Mouse (Mus musculus): Measurements from ENCODE around the gene Gsta1.
"Not testable (repeated sequence)": the region's sequence is repeated elsewhere in the genome, so short reads cannot be mapped to it uniquely, and the experiment has no call there.

The Gsta1 gene

DNA sequence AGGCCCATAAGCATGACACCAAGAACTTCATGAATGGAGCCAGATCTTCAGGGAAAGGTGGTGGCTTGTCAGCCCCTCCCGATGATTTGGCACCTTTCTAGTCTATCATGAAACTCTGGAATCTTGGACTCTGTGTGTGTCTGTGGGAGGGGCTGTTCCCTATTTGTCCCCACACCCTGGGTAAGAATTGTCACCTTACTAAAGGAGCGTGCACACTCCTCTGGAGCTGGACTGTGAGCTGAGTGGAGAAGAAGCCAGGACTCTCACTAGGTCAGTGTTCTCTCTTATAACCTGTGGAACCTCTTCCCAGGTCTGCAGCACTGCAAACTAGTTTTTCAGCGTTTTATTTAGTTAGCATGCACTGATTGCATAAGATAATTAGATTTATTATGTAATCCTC lies at the start of gene Gsta1:
Gene Gsta1 (plus strand): TSS at position 196 of the 400 bp plus-strand sequence.
- not testable (repeated sequence) for DNase-seq

DNA sequence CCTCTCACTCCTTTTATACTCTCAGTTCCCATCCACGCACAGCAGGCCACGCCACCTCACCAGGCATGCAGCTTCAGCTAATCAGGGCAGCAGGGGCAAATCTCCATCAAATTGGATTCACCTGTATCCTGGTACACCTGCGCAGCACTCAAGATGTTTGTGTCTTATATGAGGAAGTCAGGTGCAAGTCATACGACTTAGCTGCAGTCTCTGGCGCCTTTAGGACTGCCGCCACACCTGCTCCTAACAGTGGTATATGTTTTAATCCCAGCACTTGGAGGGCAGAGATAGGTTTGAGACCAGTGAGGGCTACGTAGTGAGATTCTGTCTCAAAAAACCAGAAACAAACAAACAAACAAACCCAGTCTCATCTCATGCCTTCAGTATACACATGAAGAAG lies 48.0 kb upstream of the Gsta1 start, which contains the start of gene Gsta4:
Gene Gsta4 (plus strand): TSS at position 301 of the 400 bp plus-strand sequence.
- DNase-seq = not testable (repeated sequence)

DNA sequence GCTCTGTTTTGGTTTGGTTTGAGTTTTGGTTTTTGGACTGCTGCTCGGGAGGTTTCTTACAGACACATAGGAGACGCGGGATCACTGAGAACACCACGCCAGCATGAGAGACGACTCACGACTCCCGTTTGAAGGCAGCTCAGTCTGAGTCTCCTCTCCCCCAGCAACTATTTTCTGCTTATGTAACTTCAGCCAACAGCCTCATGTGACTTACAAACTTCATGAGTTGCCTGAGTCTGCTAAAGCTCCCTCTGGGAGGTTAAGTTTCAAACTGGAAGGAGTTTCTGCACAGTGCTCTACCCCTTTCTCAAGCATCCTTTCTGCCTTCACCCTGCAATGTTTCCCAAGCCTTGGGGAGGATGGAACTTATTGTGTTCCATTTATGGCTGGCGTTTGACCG lies 44.8 kb upstream of the Gsta1 start:
- no peak for DNase-seq

DNA sequence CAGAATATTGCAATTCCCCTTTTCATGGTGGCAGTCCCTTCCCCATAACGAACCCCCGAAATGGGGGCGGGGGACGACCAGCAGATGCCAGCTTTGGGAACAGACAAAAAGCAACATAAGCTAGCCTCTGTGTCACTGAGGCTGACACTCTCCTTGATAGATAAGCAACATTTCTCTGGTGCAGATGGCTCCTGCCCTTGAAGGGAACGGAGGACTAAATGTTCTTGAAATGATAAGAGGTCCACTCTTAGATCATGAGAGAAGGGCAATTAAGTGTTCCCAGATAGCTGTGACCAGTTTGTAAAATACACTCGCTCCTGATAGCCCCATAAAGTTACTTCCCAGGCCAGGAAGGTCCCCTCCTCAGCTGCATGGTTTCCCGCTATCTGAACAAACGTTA lies 41.5 kb upstream of the Gsta1 start:
- no peak for DNase-seq

DNA sequence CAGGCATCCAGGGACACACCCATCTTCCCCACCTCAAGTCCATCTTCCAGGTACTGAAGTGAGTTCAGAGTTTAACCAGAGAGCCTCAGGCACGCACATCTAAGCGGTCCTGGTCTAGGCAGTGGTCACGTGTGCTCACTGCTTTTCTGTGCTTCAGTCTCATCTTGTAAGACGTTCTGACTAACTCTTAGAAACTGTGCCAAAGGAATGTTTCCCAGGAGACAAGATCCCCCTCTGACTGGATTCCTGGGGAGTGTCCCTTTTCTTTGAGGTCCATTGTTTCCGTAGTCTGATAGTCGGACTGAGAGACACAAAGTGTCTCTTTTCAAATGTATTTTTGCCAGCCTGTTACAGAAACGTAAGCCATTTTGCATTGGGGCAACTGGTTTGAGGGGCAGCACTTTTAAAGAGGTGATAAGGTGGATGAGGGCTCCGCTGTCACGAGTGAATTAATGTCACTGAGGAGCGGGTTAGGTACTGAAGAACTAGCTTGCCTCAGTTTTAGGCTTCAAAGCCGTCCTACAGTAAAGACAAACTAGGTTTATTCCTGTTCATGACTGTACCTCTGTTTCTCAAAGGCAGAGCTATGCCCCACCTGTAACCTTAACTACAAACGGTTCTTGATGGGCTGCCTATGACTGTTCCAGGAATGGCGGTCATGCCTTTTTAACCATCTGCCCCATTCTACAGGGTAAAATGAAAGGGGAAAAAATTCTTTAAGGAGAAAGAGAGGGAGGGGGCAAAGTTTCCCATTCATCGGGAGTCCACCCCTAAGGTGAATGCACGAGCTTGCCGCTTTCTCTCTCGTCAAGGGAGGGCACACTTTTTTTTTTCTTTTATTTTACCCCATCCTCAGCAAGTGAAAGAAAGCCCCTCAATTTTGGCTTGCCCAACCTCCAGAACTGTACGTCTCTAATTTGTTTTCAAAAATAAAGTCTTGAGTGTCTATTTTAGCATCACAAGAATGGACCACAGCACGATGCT lies 39.5 kb upstream of the Gsta1 start:
- no peak for DNase-seq

DNA sequence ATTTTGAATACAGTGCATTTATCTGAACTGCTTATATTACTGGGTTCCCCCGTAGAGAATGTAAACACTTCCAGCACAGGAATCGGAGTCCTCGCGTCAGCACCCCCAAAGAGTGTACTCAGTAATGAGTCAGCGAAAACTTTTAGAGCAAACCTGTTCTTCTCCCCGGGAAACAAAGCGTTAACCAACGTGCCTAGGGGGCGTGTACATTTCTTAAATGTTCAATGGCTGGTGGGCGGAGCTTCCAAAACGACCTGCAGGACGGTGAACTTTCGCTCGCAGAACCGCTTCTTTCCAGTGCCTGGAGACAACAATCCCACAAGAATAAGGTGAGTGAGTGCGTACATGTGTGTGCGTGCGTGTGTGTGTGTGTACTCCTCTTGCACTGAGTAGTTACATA lies 38.7 kb upstream of the Gsta1 start:
- DNase-seq = no peak

DNA sequence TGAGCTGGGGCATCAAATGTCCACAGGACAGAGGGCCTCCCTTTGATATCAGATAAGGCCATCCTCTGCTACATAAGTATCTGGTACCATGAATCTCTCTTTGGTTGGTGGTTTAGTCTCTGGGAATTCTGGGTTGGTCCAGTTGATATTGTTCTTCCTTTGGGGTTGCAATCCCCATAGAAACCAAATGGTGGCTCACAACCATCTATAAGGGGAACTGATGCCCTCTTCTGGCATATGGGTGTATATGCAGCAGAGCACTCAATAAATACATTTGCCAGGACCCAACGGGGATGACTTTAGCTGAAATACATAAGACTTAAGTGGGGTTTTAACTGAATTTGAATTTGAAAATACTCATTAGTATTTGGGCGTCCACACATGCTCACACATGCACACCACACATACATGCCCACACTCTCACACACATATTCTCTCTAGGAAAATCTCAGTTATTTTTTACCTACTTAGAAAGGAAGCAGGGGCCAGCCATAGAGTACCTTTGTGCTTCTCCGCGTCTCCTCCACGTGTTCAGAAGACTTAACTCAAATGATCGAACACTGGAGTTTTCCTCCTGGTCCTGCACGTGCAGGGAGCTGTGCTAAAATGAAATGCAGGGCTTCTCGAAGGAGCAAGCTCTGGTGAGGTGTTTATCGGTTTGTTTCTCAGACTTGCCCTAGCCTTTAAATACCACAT lies 36.4 kb upstream of the Gsta1 start:
- DNase-seq = no peak

DNA sequence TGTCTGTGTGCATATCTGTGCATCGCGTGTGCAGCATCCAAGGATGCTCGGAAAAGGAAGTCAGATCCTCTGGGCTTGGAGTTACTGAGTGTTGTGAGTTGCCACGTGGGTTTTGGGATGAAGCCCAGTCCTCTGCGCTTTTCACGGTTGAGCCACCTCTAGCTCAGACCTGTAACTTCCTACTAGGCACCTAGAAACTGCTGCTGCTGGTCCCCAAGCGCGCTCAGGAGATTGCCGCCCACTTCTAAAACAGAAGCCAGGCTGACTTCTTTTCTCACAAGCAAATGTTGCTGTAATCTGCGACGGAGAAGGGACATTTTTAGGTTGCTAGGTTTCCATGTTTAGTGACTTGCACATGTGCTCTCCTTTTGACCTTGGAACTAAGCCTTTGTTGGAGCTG lies 35.4 kb upstream of the Gsta1 start:
- no peak for DNase-seq

DNA sequence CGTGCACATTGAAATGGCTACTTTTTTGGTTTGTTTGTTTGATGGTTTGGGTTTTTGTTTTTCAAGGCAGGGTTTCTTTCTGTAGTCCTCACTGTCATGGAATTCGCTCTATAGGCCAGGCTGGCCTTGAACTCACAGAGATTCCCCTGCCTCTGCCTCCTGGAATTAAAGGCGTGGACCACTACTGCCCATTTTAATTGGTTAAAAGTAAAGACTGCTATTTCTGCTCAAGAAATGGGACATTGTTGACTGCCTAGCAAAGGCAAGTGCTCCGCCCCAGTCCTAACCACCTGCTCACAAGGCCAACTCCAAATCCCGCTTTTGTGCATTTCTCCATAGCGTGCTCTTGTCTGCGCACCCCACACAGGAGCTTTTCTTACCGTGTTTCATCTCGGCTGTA lies 32.7 kb upstream of the Gsta1 start:
- DNase-seq = no peak

DNA sequence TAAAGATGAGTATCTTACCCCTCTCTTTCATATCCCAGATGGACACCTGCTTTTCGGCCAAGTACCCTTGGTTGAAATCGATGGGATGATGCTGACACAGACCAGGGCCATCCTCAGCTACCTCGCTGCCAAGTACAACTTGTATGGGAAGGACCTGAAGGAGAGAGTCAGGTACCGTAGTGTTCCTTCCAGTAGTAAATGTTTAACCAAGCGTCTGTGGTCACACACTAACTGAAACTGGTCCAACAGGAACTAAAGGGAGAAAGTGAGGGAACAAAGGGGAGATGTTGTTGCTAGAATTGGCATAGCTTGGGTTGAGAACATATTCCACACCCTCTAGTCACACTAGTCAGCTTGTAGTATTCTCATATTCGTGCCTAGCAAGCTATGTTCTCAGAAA lies 26.3 kb upstream of the Gsta1 start:
- DNase-seq = no peak

DNA sequence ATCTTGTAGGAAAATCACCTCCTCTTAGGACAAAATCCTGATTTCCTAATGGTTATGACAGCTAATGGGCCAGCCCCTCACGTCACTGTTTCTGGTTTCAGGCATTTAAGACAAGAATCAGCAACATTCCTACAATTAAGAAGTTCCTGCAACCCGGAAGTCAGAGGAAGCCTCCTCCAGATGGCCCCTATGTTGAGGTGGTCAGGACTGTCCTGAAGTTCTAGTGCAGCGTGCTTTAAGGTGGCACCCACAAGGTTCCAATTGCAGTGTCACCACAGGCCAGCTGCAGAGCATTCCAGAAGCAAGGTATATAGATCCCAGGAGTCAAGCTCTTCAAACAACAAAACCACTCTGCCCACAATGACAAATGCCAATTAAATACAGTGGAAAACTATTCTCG lies 21.5 kb upstream of the Gsta1 start:
- DNase-seq = no peak

DNA sequence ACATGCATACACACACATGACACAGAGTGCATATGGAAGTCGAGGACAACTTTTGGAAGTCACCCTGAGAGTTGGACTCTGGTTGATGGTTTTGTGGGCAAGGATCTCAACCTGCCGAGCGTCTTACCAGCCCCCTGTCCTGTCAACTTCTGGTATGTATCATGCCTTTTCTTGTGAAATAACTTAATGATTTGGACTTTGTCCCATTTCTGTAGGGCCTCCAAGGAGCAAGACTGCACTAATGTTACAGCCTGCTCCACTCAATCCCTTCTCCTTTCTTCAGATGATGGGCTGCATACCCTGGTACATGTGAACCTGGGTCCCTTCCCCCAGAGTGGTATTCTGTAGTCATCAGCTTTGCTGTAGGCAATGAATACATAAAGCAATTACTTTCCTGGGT lies 20.4 kb upstream of the Gsta1 start:
- no peak for DNase-seq

DNA sequence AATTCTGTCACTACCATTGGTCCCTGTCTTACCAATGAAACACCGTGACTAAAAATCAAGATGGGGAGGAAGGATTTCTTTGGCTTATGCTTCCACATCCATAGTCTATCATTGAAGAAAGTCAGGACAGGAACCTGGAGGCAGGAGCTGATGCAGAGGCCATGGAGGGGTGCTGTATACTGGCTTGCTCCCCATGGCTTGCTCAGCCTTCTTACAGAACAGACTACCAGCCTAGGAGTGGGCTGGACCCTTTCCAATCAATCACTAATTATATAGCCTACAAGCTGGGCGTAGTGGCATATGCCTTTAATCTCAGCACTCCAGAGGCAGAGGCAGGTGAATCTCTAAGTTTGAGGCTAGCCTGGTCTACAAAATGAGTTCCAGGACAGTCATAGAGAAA lies 19.6 kb upstream of the Gsta1 start:
- DNase-seq = no peak

DNA sequence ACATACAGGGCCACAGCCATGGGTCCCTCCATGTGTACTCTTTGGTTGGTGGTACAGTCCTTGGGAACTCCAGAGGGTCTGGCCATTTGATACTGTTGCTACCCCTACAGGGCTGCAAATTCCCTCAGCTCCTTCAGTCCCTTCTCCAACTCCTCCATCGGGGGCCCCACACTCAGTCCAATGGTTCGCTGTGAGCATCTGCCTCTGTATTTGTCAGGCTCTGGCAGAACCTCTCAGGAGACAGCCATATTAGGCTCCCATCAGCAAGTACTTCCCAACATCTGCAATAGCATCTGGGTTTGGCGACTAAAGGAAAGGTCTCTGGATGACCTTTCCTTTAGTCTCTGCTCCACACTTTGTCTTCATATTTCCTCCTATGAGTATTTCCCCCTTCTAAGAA lies 18.9 kb upstream of the Gsta1 start:
- no peak for DNase-seq

DNA sequence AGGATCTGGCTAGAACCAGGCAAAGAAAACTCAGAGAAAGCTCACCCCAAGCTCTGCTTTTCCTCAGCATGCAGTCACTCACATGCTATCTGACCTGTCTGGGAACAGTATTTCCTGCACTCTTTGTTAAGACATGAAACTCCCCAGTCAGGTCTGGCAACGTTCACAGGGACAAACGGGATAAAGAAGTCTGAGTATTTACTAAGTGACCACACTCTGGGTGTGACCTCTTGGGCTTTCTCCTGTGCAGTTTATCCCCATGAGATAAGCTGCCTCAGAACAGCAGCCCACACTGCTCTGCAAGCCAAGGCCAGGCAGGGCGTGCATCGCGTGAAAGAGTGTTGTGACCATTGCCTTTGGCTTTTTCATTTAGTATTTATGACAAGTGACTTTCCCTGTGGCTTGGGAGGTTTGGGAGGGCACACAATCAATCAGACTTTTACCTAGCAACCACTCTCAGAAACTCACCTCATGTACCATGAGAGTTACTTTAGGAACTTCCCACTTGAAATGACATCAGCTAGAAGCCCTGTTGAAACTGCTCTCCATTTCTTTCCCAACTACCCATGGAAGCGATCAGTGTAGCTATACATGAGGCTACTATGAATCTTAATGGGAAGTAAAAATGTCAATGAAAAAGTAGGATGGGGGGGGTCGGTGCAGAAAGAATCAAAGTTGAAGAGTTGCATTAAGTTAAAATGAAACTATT lies 18.0 kb upstream of the Gsta1 start:
- no peak for DNase-seq

DNA sequence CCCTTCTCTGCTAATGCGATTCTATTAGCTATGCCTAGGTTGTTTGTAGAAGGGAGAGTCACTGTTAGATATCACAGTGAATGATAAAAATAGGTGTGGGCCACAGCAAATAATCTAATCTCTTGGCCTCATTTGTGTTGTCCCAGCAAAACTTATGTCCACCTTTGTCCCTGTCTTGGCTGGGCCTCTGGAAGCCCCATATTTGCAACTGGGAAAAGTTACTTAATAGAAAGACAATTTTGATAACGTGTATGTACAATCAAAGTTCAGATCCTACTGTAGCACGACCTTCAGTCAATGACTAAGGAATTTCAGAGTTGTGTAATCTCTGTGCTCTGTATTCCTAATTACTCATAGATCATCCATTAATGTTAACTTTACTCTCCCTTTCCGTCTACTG lies 13.4 kb upstream of the Gsta1 start:
- no peak for DNase-seq

DNA sequence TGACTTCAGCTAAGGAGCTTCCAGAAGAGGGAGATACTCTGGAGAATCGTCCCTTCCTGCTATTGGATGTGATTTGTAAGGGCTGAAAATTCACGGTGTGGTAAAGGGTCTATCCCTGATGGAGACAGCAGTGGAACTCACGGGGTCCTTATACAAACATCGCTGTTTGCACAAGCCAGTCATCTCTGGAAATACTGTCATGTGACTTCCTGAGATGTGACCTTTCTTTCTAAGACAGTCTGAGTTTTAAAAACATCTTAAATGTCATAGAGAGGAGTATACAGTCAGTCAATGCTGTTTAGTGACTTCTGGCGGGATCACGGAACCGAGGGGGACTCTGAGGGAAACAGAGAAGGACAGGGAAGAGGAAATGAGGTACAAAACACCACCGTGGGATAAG lies 7.8 kb upstream of the Gsta1 start:
- DNase-seq = no peak

DNA sequence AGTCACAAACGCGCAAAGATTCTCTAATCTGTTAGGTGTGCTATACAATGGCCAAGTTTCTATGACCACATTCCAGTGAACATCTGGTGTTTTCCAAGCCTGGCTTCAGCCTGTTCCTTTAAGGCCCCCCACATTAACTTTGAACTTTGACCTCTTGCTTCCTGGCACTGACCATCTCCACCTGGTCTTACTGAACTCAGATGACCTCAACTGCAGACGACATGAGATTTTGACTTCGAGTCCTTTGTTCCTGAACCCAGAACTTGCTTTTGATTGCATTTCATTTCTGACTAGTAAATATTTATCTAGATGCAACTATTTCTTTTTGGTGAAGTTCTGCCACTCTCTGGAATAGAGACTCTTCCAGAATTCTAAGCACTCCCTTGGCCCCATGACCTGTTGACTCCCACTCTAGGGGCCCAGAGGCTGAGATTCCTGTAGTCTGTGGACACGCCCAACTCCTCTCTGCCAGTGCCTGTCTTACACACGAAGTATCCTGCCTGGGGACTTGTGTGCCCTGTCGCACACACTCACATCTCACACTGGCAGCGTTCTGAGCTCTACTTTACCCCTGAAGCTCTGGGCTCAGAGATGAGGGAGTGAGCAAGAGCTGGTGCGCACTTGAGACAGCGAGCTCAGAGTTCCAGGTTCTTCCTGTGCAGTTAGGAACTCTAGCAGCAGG lies 7.1 kb upstream of the Gsta1 start:
- DNase-seq = no peak

DNA sequence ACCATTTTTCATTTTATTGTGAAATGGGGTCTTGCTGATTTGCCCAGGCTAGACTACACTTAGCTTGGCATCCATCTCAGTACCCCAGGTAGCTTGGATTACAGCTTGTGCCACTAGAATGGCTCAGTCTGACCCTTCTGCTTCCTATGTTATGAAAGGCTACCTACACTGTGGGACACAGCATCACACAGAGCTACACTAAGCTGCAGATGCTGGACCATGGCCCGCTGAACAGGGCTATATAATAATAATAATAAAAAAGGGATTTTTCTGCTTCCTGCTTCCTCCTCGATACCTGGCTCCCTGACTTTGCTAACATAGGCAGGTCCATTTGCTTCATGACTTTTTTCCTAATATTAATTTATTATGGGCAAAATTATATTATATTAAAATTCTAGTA lies 6.0 kb upstream of the Gsta1 start:
- no peak for DNase-seq

DNA sequence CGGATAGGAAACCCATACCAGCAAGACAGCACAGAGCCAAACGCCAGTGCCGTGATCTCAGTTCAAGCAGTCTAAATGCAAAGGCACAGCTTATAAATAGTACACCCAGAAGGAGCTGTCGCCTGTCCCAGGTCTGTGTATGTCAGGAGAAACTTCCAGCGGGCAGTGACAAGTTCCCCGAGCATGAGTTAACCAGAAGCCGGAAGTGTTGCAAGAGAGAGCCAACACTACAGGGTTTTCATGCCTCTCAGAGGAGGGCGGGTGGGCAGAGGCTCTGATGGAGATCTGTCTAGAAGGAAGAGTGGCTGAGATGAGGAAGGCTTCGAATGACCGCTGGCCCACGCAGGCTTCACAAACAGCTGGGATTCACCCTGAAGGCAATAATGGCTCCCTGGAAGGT lies 5.2 kb upstream of the Gsta1 start:
- no peak for DNase-seq

DNA sequence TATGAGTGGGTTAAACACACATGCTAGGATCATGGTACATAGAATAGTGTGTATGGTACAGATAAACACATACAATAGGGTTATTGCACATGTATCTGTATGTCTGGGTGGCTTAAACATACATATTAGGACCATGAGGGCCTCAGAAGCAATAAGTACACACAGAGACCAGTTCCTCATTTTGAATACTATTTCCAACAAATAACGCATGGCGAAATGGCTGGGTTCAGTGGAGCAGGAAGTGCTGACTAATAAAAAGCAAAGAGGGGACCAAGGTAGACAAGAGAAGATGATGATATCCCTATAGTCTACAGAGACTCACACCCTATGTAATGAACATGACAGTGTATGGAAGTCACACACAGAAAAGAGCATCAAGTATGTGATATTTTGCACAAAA lies 2.3 kb upstream of the Gsta1 start:
- no peak for DNase-seq

DNA sequence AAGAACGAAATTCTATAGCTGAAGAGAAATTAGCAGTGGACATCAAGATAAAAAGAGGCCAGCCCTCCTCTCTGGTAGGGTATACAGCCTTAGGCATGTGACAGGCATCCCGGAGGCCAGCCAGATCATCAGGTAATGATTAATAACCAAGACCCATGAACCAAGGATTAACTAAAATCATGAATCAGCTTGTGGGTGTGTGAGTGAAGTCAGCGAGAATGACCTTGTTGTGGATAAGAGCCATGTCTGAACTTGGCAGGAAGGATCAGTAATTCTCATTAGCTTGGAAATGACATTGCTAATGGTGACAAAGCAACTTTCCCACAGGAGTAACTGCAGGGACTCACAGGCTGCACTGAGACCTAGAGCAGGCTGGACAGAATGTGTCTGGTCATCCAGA lies 798 bp upstream of the Gsta1 start:
- DNase-seq = not testable (repeated sequence)

DNA sequence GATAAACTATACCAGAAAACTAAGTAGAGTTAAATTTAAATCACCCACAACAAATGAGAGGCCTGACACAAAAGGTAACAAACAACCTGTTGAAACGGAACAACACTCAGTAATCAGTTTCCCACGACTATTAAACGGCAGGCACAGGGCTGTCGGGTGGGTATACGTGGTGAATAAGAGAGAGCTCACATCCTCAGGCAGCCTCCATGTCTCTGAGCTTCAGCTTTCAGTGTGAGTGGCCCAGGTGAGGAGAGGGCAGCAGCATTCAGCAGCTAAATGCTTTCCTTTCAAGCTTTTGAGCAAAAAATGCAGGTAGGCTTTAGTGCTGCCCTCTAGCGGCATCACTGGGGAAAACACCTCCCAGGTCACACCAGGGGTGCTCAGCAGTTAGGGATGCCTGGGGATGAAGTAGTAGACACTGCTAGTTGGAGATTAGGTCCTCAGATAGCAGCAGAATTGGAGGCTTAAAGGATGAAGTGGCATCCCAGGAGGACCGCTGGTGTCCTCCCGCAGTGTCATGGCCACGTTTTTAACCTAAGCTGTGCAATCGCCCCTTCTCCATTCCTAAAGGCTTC lies 2.8 kb downstream of the Gsta1 start:
- not testable (repeated sequence) for DNase-seq

Measured in cerebellum, adult 8-10 months (tissue).